Comparison of ENCODE assay signal across 10 mouse cellular contexts in the genomic region with DNA sequence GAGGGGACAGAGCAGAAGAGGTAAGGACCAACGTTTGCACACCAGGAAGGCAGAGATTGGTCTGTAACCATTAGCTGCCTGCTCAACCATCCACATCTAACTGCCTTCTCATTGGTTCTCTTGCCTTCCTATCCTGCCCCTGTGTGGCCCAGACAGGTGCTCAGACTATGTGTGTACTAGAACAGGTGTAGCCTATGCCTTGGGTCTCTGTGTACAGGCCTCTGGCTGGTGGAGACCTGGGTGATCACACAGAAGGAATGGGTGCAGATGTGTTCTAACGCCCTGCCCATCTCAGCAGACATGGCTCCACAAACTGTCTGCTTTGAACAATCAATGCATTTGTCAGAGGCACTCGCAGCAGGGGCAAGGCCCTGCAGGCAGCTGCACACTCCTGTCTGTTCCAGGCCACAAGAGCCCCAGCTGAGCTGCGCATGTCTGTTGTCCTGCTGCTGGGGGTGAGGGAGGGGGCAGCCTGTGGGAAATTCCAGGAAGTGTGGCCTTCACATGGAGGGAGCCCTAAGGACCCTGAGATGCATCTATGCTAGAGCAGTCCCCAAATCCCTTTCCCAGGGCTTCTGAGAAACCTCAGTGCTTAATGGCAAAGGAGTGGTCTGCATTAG.
A peak's percentile ranks its signal among the peaks of the same experiment; 100 is the strongest.
DNase-seq lines count a peak whose midpoint lies in the region; ATAC-seq and TF ChIP-seq lines count a peak whose summit lies in the region.
"Had no signal": no experiment of that assay in that cellular context is flagged by ENCODE, and none has a peak within 500 bp of the region (broad histone marks: within the 10 kb centered on the region; RNA-seq: fewer than 3 reads in every experiment).

No protein-coding gene starts in this region.

- DNase-seq in intestine, embryonic 14.5 days (ENCODE audit: low spot score) = no peak
- DNase-seq in brain, embryonic 14.5 days (ENCODE audit: low read depth) = peak; percentile 57
- DNase-seq in gastrocnemius, adult 18-20 months (ENCODE audit: low spot score) = no peak
- no peak for DNase-seq in thymus, postnatal 4 days
- DNase-seq: heart, adult 18-20 months had no signal

- 0 out of 2 replicates have a peak, but pooled peaks have one; percentile 17 for ATAC-seq in intestine, embryonic 14.5 days (replicated peaks; ENCODE audit: low FRiP score, low TSS enrichment, low read depth)
- ATAC-seq in intestine, postnatal 0 days = no peak
- peak; percentile 37; the same call in 1 of the 2 replicates for ATAC-seq in hindbrain, embryonic 13.5 days (ENCODE audit: low FRiP score)
- ATAC-seq in midbrain, embryonic 16.5 days = peak; percentile 14; the same call in 1 of the 2 replicates
- ATAC-seq in inflammation-experienced regulatory T-cells, adult 6 months = no peak

- H3K4me3 ChIP-seq in intestine, embryonic 14.5 days (ENCODE audit: low read depth, low read length) = no peak overlapping the region
- no peak overlapping the region for H3K4me3 ChIP-seq in intestine, postnatal 0 days (ENCODE audit: low read depth, low read length)
- no peak overlapping the region for H3K4me3 ChIP-seq in hindbrain, embryonic 13.5 days
- no peak overlapping the region for H3K4me3 ChIP-seq in midbrain, embryonic 16.5 days (ENCODE audit: low read depth, low read length)
- H3K4me3 ChIP-seq: liver, embryonic 15.5 days had no signal

- H3K4me1 ChIP-seq in intestine, embryonic 14.5 days (replicated peaks; ENCODE audit: control insufficient read depth, insufficient read depth, low read length) = peaks cover 7% of the 10 kb centered on the region
- H3K4me1 ChIP-seq in intestine, postnatal 0 days (replicated peaks; ENCODE audit: control insufficient read depth, insufficient read depth, low read length) = no peaks in the 10 kb centered on the region
- H3K4me1 ChIP-seq in hindbrain, embryonic 13.5 days (replicated peaks) = peaks cover 56% of the 10 kb centered on the region
- peaks cover 6% of the 10 kb centered on the region; the same call in 1 of the 2 replicates for H3K4me1 ChIP-seq in midbrain, embryonic 16.5 days (ENCODE audit: control insufficient read depth, insufficient read depth, low read length)
- H3K4me1 ChIP-seq: liver, embryonic 15.5 days had no signal

- TF ChIP-seq CTCF in intestine, postnatal 0 days (IDR thresholded peaks at IDR 0.05; ENCODE audit: low read depth) = no peak
- no peak for TF ChIP-seq CTCF in brain, embryonic 14.5 days (IDR thresholded peaks at IDR 0.05; ENCODE audit: borderline replicate concordance, extremely low read depth, insufficient read depth, insufficient read length)

- WGBS in intestine, embryonic 14.5 days = 42% methylated on average over 4 of the region's 4 CpGs
- WGBS in intestine, postnatal 0 days = 56% methylated on average over 4 of the region's 4 CpGs
- 14% methylated on average over 4 of the region's 4 CpGs for WGBS in hindbrain, embryonic 13.5 days
- whole genome bisulfite sequencing in midbrain, embryonic 16.5 days = 18% methylated on average over 4 of the region's 4 CpGs

- TF ChIP-seq POLR2A in brain, embryonic 14.5 days (IDR thresholded peaks at IDR 0.05; ENCODE audit: borderline replicate concordance, extremely low read depth, insufficient read depth, insufficient read length, poor library complexity, severe bottlenecking) = no peak

- H3K9me3 ChIP-seq in intestine, embryonic 14.5 days (ENCODE audit: control insufficient read depth, low read length) = no peaks in the 10 kb centered on the region
- H3K9me3 ChIP-seq in intestine, postnatal 0 days (ENCODE audit: control insufficient read depth) = no peaks in the 10 kb centered on the region
- no peaks in the 10 kb centered on the region for H3K9me3 ChIP-seq in hindbrain, embryonic 13.5 days
- 0 out of 2 replicates have a peak, but pooled peaks cover 2% of the 10 kb centered on the region for H3K9me3 ChIP-seq in midbrain, embryonic 16.5 days (replicated peaks; ENCODE audit: control insufficient read depth, low read length, poor library complexity, severe bottlenecking)
- H3K9me3 ChIP-seq: liver, embryonic 15.5 days had no signal

- H3K36me3 ChIP-seq in intestine, embryonic 14.5 days (ENCODE audit: control insufficient read depth, insufficient read depth, low read length) = no peaks in the 10 kb centered on the region
- H3K36me3 ChIP-seq in intestine, postnatal 0 days (ENCODE audit: control insufficient read depth, insufficient read depth) = no peaks in the 10 kb centered on the region
- no peaks in the 10 kb centered on the region for H3K36me3 ChIP-seq in hindbrain, embryonic 13.5 days
- H3K36me3 ChIP-seq in midbrain, embryonic 16.5 days (ENCODE audit: control insufficient read depth, insufficient read depth, low read length) = no peaks in the 10 kb centered on the region
- H3K36me3 ChIP-seq: liver, embryonic 15.5 days had no signal

- H3K4me2 ChIP-seq in intestine, embryonic 14.5 days (ENCODE audit: low read length) = no peak overlapping the region
- no peak overlapping the region for H3K4me2 ChIP-seq in intestine, postnatal 0 days (replicated peaks; ENCODE audit: low read depth)
- H3K4me2 ChIP-seq in hindbrain, embryonic 13.5 days = no peak overlapping the region
- no peak overlapping the region for H3K4me2 ChIP-seq in midbrain, embryonic 16.5 days (ENCODE audit: low read length)
- H3K4me2 ChIP-seq: liver, embryonic 15.5 days had no signal

- H3K9ac ChIP-seq in intestine, embryonic 14.5 days (ENCODE audit: low read length) = no peak overlapping the region
- no peak overlapping the region for H3K9ac ChIP-seq in intestine, postnatal 0 days (ENCODE audit: low read depth, low read length)
- H3K9ac ChIP-seq in hindbrain, embryonic 13.5 days = peak overlapping the region; percentile 57; the same call in 1 of the 2 replicates
- H3K9ac ChIP-seq in midbrain, embryonic 16.5 days (ENCODE audit: low read depth, low read length) = no peak overlapping the region
- H3K9ac ChIP-seq: liver, embryonic 15.5 days had no signal

- H3K27ac ChIP-seq in intestine, embryonic 14.5 days (ENCODE audit: low read depth) = no peak overlapping the region
- H3K27ac ChIP-seq in intestine, postnatal 0 days (ENCODE audit: low read depth, low read length) = no peak overlapping the region
- H3K27ac ChIP-seq in hindbrain, embryonic 13.5 days = peak overlapping the region; percentile 81
- no peak overlapping the region for H3K27ac ChIP-seq in midbrain, embryonic 16.5 days (ENCODE audit: low read length)
- H3K27ac ChIP-seq: liver, embryonic 15.5 days had no signal

- no peaks in the 10 kb centered on the region for H3K27me3 ChIP-seq in intestine, embryonic 14.5 days (replicated peaks; ENCODE audit: control insufficient read depth, insufficient read depth, low read length)
- no peaks in the 10 kb centered on the region for H3K27me3 ChIP-seq in intestine, postnatal 0 days (replicated peaks; ENCODE audit: control insufficient read depth, insufficient read depth, low read length)
- H3K27me3 ChIP-seq in hindbrain, embryonic 13.5 days = peaks cover 3% of the 10 kb centered on the region; the same call in 1 of the 2 replicates
- no peaks in the 10 kb centered on the region for H3K27me3 ChIP-seq in midbrain, embryonic 16.5 days (ENCODE audit: control insufficient read depth, insufficient read depth, low read depth, low read length)
- H3K27me3 ChIP-seq: liver, embryonic 15.5 days had no signal

Comparison
In these comparisons a context has a peak if more than half of its experiments do, and no peak if none do; other contexts are left out.
1. ATAC-seq: peak in intestine, embryonic 14.5 days (single experiment), hindbrain, embryonic 13.5 days (single experiment) and midbrain, embryonic 16.5 days (single experiment); none in intestine, postnatal 0 days (single experiment) and inflammation-experienced regulatory T-cells, adult 6 months (single experiment).